Mouse (Mus musculus) testis, postnatal 10 days (tissue): ENCODE data around the gene 4930432M17Rik.
A peak's percentile ranks its signal among the peaks of the same experiment; 100 is the strongest.

Experiments
- DNase-seq: peaks from one replicate; pipeline ENCODE4 v3.0.0; 2021; ENCODE audit warnings: low spot score

The 4930432M17Rik gene

DNA sequence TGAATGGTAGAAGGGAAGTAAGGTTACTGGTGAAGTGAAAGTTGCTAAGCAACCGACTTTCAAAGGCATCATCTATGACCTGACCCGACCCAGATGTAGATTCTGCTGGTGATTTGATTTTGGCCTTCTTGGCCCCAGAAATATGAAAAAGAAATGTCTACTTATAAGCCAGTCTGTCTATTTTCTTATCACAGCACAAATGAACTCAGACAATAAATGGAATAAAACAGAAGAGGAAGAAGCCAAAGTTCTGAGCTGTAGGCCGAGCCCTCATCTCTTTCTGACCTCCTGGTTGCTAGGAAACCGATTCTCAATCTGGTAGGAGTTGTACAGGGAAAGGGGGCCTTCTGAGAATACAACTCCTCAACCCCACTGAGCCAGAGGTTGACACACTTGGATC lies at the start of gene 4930432M17Rik:
Gene 4930432M17Rik (plus strand): TSS at position 301 of the 400 bp plus-strand sequence.
- DNase-seq = no peak

DNA sequence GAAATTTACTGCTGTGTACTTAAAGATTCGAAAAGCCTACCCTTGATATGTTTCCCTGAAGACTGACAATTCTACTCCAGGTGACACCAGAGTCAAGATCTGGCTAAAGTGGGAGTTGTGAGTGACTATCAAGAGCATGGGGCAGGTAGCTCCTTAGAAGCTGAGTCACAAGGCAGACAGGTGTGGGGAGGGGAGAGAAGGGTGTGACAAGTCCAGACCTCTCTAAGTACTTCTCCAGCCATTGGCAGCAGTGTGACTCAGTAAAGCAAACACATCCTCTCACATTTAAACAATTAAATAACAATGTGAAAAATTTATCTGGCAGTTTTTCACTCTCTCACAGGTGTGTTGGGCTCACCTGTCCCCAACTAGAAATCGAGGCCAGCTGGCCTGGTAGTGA lies 44.9 kb upstream of the 4930432M17Rik start:
- DNase-seq = no peak

DNA sequence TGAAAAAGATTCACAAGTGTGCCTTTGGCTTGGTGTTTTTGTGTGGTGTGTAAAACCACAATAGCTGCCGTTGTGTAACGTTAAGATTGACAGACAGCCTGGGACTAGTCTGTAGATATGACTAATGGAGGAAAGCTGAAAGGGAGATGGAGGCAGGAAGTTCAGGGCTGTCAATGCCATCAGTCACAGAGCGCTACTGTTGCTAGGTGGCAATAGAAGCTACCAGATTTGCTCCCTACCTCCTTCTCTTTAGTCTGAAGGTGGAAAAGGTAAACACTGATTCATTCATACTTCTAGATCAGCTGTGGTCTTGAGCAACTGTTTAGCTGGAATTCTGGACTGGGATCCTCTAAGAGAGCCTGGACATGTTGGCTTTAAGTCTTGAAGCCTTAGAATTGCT lies 44.3 kb upstream of the 4930432M17Rik start:
- DNase-seq = no peak

DNA sequence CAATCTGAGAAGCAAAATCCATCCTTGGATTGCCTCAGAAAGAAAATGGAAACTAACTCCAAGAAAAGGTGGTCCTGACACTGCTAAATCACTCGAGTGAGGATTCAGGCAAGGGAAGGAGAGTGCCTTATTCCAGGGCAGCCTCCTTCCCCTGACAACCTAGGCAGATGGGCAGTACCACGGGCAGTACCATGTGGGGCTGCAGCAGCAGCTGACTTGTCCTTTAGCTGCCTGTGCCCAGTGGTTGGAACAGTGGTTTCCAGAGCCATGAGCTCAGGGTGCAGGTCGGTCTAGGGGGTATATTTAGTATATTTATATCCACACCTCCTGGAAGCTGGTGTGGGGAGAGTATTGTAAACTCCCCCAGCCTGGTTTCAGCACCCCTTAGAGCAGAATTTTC lies 42.3 kb upstream of the 4930432M17Rik start:
- DNase-seq = no peak

DNA sequence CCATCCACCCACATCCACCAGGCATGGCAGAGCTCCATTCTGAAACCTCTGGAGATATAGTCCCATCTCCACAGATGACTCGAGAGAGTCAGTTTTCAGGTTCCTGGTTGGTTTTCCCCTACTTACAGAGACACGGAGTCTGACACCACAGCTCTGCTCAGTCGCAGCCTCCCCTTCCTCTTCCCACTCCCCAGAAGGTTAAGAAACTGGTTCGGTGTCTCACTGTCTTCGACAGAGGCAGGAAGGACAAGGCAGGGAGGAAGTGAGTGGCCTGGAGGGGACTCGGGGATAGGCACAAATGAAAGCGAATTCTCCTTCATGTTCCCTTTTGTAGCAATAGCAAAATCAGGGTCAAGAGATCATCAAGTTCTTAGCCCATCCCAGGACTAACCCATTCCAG lies 39.9 kb upstream of the 4930432M17Rik start:
- no peak for DNase-seq

DNA sequence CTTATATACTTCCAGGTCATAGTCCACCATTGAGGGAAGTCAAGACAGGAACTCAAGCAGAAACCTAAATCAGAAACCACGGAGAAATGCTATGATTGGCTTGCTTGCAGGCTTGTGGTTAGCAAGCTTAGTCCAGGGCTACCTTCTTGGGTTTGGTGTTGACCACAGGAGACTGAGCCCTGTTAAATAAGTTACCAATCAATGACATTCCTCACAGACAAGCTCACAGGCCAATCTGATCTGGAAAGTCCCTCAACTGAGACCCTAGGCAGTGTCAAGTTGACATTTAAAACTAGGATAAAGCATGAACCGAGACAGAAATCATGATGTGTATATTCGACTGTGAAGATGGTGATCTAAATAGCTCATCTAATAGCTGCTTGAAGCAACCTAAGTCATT lies 35.6 kb upstream of the 4930432M17Rik start:
- no peak for DNase-seq

DNA sequence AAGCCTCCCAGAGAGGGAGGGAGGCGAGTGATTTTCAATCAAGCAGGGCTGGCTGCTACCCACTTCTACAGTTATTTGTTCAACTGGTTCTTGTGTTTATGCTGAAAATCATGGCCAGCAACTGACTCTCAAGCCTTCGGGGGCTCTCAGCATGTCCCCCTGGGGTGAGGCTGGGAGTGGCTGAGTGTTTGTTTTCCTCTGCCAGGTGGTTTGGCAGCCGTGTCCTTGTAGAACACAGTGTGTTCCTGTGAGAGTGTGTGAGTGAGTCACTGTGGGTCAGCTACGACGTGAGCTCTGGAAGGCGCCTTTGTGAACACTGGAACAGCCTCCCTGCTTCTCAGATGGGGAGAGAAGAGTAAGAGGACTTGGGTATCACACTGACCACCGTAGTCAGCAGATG lies 35.1 kb upstream of the 4930432M17Rik start:
- DNase-seq = peak; percentile 63

DNA sequence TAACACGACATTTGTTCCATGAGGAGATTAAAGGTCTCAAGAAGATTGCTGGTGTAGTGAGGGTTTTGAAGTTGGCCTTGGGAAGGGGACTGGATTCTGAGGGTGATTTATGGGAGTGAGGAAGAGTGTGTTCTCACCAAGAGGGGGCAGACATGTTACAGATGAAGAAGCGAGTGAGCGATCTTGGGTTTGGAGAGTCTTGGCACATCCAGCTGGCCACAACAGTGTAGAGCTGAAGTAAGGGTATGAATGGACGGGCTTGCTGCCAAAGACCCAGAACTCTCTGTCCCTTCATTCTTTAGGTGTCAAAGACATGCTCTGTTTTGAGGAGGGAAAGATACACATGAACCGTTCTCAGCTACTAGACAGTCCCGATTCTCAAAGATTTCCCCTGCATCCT lies 34.2 kb upstream of the 4930432M17Rik start:
- DNase-seq = peak; percentile 86

DNA sequence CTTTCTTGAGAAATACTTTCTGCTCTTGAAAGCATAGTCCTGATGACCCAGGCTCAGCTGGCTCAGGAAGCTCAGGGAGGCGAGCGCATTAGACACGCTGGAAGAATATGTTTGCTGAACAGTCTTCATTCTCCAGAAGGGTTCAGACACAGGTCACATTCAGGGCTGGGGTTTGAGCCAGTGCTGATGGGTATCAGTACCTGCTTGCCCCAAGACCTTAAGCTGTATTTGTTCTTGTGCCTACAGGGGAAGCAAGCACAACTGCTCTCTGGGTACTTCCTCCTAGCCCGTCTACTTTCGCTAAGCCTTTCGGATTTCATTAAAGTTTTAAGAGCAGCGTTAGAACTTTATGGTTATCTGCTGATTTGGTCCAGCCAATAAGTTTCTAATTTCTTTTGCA lies 33.8 kb upstream of the 4930432M17Rik start:
- no peak for DNase-seq

DNA sequence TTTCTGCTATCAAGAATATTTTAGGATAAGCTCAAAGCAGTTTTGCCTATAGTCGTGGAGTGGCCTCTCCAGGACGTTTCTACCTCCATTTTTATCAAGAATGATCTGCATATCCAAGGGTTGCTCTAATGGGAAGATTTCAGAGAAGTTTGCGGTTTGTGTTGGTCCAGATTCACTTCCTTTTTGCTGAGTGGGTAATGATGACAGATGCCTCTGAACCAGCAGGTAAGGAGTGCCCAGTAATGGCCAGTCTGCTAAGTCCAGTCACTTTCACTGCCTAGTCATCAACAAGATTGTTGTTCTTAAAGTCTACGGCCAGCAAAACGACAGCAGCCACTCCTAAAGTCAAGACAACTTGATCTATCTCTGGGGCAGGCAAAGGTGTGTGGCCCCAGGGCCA lies 32.8 kb upstream of the 4930432M17Rik start:
- DNase-seq = no peak

DNA sequence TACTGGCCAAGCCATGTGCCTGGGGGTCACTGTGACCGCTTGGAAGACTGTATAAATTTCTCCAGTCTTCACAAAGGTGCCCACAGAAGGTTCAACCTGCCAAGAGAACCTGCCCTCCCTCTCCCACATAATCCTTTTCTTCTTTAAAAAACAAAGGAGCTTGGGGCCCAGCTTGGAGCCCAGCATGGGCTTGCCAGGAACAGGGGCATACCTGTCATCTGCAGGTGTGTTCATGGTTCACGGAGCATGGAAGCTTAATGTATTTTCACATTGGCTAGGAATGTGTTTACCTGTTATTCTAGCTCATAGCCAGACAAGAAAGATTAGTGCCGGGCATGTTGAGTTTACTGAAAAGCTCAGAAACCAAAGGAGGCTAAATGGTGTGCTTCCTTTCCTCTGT lies 32.3 kb upstream of the 4930432M17Rik start:
- no peak for DNase-seq

DNA sequence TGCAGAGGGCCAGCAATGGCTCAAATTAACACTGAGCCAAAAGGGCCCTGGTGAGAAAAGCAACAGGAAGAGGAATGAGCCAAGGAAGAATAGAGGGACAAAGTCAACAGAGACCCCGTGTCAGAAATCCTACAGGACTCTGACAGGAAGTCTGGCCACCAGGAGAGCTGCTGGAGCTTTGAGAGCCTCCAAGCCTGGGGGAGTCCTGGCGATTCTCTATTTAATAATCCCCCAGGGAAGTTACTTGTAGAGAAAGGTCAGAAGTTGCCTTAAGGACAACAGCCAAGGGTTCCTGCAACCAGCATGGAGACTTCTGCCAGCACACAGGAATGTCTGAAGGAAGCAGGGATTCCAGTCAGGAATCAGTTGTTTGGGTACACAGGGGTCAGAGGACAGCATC lies 30.0 kb upstream of the 4930432M17Rik start:
- DNase-seq = no peak

DNA sequence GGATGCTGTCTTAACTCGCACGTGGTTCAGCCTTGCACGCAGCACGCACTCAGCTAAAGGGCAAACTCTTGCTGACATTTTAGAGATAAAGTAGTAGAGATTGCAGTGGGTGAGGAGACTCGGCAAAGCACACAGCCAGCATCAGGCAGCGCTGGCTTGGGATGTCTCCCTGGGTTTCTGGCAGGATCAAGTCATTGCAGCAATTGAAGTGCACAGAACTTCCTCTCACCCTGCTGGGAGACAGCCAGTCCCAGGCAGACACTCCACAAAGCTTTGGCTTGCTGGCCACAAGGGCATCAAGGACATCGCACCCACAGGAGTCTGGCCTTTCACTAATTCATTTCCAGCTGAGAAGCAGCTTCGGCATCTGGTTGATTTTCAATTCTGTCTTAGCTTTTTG lies 27.3 kb upstream of the 4930432M17Rik start:
- DNase-seq = peak; percentile 52

DNA sequence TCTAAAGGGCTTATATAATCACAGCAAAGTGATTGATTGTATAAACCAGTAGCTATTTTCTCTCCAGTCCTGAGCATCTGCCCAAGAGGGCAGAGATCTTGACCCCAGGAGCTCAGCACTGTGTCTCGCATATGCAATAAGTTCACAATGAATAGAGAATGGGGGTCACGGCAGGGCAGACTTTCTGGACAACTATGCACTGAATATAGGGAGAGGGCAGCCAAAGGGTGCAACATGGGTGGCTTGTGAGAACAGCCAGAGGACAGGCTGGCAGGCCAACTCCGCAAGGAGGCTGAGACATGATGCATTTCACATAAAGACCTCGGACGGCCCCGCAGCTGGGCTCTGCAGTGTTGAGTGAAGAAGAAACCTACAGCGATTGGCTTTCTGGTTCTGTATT lies 25.1 kb upstream of the 4930432M17Rik start:
- DNase-seq = no peak

DNA sequence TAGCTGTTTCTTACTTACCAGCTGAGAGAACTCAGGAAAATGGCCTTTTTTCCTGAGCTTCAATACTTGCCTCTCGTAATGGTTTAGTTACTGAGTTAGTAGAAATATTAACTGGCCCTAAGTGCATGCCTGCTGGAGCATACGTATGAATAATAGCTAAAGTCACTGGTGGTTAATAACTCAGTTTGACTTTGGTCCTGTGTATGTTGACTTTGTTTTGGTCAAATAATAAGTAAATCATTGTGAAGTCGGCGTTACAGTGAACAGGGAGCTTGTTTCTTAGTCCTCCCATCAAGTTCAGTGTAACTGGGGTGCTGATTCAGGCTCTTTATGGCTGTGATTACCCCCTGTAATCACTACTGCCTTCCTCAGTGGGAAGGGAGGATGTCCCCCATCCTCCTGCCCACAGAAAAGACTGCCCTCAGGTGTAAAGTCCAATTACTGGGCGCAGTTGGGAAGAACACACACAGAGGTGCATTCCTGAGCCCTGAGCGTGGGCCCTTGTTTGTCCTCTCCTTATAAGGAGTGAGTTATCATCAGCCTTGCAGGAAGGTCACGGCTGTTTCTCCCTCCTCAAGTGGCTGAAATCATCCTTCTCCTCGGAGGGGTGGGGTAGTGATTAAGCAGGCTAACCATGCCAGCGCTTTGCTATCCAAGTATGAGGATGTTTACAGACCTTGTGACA lies 24.1 kb upstream of the 4930432M17Rik start:
- DNase-seq = peak; percentile 48

DNA sequence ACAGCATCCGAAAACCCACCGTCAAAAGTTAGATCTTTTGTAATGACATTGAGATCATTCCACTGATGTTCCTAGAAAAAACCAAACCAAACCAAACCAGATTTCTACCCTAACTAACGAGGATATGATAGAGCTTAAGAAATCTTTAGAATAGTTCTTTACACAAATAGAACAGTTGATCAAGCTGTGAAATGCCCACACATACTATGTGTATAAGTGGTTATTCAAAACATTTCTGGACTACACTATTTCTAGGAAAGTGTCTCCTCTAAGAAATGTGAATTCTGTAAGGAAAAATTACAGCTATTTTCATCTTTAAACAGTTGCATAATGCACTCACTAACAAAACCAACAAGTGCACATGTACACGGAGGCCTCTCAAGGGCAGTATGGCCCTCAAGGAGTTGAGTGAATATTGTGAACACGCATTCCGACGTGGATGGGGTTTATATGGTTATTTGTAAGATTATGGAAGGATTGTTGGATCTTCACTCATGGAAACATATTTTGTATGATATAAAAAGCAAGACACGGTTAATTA lies 22.3 kb upstream of the 4930432M17Rik start:
- no peak for DNase-seq

DNA sequence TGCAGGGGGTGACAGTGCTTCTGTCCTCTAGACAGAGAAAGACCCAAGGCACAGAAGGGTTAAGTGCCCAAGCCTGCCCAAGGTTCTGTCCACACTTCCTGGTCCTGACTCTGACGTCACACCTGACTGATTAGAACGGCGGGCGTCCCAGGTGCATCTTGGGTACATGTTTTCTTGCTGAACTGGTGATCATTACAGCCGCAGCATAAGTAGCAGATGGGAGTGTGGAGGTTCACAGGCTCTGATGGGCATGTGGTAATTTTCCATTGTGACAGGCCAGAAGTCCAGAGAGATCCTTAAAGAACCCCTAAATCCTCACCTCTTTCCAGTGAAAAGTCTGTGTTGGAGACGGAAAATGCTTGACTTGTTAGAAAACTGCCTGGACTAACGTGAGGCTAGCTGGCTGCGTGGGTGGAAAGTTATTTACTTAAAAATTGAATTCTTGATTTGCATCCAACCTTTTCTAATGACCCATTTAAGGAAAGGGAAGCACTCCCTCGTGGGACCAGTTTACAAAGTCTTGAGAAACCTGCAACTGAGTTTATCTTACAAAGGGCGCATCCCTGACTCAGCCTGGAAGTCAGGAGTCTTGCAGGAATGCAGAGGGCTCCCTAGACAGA lies 20.4 kb upstream of the 4930432M17Rik start:
- peak; percentile 46 for DNase-seq

DNA sequence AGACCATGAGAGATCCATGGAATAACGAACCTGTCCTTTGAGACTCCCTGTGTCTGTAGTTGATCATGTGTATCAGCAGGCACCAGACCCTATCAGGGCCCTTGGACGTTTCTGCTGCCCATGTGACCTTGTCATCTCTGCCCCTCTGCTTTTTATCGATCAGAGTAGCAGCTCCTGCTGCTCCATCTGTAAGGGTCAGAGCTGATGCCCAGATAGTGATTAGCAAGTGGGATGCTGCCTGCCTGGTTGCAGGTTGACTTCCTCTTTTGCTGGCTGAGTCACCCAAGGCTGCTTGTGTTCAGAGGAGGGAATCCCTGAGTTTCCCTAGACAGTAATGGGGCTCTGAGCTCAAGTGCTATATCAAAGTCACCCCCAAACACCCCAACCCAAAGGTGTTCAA lies 18.9 kb upstream of the 4930432M17Rik start:
- no peak for DNase-seq

DNA sequence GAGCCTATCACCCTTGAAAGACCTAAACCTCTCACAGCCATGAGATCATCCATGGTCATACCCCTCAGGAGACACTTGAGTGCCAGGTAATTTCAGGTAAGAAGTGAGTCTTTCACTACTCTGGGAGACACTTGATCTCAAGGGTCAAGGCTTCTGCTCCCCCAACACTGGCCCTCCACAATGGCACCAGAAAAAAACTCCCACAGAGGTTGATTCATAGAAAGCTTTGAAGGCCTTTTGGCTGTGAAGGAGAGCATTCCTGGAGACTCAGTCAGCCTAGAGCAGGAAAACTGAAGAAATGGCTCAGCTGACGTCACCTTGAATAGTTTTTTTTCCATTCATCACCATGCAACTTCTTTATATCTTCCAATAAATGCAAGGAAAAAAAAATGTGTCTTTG lies 18.4 kb upstream of the 4930432M17Rik start:
- no peak for DNase-seq

DNA sequence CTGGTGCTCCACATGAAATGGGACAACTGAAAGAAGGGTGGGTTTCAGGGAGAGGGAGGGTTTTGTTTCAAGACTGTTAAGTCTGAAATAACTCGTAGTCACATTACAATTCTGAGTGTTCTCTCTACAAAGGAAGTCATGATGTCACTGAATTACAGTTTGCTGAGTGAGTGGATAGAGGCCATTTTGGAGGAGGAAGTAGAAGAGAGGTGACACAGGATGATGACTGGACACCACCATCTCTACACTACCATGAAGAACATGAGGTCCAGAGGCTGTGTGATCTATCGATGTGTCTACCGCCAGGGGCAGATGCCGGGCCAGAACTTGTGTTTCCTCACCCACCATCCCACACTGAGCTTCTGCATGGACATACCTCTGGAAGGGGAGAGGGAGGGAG lies 13.6 kb upstream of the 4930432M17Rik start:
- no peak for DNase-seq

DNA sequence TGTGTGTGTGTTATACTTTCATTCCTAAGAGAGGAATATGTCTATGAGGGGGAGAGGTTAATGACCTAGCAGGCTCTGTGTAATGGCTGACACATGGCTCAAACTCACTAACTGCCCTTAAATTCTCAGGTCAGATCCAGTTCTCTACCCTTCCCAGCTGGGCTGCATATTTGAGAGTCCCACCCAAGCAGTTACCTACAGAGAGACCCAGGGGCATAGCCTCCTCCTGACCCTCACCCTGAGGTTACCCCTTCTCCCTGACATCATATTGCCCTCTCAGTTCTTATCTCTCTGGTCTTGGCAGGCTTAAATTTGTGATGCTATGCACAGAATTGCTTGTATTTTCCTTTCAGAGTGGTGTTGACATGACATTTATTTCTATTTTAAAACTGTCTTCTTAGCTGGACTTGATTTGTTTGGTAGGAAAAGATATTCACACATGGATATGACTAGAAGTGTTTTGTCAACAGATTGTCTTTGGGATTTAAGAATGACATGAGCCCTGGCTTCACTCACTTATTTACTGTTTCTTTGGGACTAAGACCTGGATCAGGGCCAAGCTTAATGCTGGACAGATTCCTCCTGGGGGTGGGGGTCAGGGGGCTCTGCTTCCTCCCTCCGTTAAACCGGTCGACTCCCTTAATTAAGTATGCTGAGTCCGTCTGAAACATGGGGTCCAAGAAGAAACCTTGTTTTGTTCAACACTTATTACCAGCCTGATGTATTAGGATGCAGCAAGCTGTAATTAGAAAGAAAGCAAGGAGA lies 7.7 kb upstream of the 4930432M17Rik start:
- no peak for DNase-seq

DNA sequence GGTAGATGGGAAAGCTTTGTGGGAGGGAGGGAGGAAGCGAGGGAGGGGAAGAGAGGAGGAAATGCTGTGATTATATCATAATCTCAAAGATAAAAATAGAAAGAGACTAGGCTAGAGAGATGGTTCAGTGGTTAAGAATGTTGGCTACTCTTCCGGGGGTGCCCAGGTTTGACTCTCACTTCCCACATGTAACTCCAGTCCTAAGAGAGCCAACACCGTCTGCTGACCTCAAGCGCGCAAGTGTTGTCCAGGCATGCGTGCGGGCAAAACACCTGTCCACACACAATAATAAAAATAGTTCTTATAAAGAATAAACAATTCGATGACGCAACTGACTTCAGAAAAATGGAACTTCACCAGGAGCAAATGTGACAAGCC lies 7.1 kb upstream of the 4930432M17Rik start:
- DNase-seq = no peak

DNA sequence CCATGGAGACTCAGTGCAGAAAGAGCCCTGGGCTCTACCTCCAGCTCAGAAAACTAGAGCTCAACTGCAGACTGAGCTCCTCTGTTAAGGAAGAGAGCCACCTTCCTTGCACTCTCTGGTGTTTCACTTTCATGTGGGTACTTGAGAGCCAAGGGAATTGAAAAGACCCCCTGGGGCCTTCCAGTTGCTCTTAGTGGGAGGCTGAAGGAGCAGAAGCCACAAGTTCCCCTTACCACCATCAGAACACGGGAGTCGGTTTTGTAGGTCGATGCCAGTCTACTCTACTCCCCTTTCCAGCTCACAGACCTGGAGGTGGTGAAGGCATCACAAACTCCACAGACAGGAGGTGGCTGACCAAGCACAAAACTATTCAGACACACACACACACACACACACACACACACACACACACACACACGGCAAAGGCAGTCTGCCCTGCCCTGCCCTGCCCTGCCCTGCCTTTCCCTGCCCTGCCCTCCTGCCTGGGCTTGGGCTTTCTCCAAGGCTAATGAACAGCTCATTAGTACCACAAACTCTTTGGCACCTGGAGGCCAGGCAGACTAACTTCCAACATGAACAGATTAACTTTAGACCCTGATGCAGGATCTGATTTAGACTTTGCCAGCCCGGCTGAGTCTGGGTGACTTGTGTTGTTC lies 1.7 kb downstream of the 4930432M17Rik start:
- DNase-seq = no peak
